Mouse (Mus musculus): ENCODE results near the gene Parm1.

The Parm1 gene

DNA sequence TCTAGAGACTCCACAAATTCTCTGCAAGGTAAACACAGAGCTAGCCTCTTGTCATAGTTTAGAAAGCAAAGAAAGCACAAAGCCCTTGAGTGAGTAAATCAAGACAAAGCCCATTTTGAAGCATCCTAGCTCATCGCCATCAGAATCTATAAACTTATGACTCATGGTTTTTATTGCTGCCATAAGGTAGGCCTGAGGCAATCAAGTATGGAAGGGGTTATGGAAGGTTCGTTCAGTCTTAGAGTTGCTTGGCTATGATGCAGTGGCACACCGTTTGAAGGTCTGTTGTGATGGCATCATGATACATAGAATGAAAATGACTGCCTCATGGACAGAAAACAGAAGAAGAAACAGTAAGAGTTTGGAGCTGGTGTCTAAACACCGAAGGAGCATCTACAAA lies 133.9 kb downstream of the Parm1 start:
- in situ Hi-C loops (cut with MboI; ENCODE audit: low sequenced_read_pairs), result no loop called here

DNA sequence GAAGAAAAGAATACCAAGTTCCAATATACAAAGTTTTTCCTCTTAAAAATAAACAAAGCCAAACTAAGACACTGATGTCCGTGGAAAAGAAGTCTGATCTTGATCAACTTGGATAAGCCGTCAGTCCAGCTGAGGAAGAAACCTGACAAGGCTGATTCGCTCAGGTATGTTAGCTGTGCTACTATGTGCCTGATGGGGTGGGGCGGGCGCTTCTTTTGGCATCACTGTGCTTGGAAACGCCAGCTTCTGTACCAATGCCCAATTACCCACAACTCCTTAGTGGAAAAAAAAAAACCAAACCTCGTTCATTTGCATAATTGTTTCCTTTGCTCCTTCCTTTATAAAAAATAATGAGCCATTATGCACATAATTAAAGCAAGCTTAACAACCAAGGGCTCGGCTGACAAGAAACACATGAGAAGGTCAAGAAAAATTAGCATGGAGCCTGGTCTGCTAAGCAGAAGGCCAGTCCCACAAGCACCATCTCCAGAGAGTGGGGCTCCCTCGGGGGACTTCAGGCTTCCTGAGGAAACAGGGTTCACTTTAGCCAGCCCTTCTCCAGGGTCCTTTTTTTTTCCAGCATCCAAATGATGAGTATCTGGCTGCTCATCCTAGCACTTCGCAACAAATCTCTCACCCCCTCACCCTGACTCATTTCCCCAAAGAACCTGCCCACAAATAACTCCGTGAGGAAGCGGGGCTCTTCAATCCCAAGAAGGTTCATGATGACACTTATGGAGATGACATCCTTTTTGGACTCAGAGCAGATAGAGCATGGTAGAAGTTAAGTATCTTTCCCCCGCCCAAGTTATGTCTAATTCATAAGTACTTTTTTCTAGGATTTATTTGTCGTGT lies 135.9 kb downstream of the Parm1 start:
- in situ Hi-C loops (cut with MboI; ENCODE audit: low sequenced_read_pairs), result no loop called here

DNA sequence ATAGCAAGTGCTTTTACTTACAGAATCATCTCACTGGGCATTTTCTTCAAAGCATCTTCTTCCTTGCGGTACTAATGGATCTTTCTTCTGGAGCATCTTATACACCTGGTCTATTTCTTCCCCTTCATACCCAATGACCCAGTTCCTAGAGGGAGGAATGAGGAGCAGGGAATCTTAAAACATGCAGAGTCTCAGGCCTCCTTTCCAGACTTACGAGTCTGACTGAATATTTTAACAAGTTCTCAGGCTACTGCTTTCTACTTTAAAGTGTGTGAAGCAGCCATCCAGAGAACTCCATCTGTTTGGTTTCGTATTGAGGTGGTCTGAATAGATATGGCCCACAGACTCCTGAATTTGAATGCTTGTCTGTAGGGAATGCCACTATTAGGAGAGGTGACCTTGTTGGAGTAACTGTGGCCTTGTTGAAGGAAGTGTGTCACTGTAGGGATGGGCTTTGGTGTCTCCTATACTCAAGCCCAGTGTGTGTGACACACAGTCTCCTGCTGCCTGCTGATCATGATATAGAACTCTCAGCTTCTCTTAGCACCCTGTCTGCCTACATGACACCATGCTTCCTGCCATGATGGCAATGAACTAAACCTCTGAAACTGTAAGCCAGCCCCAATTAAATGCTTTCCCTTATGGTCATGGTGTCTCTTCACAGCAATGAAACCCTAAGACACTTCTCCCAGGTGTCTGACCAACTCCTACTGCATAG lies 137.1 kb downstream of the Parm1 start:
- in situ Hi-C loops (cut with MboI; ENCODE audit: low sequenced_read_pairs), result no loop called here

- in situ Hi-C loops (cut with MboI; ENCODE audit: low sequenced_read_pairs), result no loop called here
Measured at GRCm38 (mm10) chr5:91655263-91655662, 137.8 kb downstream of the Parm1 start.

DNA sequence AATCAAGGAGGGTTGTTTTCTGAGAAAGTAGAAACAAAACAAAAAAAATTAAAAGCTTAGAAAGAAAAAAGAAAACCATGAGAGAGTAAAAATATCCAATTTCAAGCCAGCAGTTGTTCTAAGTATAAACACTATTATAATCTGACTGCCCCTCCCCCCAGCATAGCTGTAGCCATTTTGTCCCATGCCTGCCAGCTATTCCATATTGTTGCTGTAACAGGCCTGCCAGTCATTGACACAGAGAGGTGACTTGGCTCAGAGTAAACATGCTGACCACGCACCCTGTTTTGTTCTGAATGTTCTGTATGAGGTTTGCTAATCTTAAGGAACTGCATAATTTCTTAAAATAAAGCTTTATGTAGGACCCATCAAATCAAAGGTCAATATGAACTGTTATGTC lies 145.3 kb downstream of the Parm1 start:
- in situ Hi-C loops (cut with MboI; ENCODE audit: low sequenced_read_pairs), result no loop called here

DNA sequence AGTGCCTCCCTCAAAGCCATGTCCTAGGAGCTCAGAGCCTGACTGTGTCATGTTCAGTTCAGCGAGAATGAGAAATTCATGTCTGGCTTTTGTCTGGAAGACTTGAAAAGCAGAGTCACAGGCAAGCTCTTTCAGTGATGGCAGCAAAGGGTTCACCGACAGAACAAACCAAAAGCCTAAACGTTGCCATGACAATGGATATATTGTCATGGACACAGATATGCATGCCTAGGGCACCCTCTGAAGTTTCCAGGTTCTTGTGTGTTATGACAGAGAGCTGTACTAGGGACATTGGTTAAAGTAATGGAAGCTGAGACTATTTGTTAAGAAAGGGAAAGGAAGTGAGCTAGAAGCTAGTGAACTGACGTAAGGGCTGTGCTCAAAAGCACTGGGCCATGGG lies 149.7 kb downstream of the Parm1 start:
- in situ Hi-C loops (cut with MboI; ENCODE audit: low sequenced_read_pairs), result no loop called here

- in situ Hi-C loops (cut with MboI; ENCODE audit: low sequenced_read_pairs), result no loop called here
Measured at GRCm38 (mm10) chr5:91669235-91669634, 151.8 kb downstream of the Parm1 start.
